Mouse (Mus musculus): ENCODE data around the gene Fryl. TPM values are rescaled to one million over a fixed set of nuclear protein-coding genes. Genes with fewer than 3 reads are reported as not detected.

The Fryl gene
- polyA plus RNA-seq, 1 experiment from 2014 or later = 20.8 TPM

GRCm38 (mm10) chr5:73188576-73188975, 67.8 kb downstream of the Fryl start:
- no peak for TF ChIP-seq EP300 (optimal IDR thresholded peaks at IDR 0.05)
- no peak for TF ChIP-seq CTCF (IDR thresholded peaks at IDR 0.05; ENCODE audit: low read depth)
- 51% methylated on average over 7 of the region's 7 CpGs for WGBS
- Histone ChIP-seq H3K9ac (ENCODE audit: low read length) (no peak overlapping the region), H3K4me3 (ENCODE audit: low read depth, low read length) (no peak overlapping the region), H3K4me1 (replicated peaks; ENCODE audit: control insufficient read depth, insufficient read depth) (no peaks in the 10 kb centered on the region; the same call in 1 of the 2 replicates), H3K27me3 (ENCODE audit: control insufficient read depth, insufficient read depth, low read length) (no peaks in the 10 kb centered on the region), H3K27ac (replicated peaks) (0 out of 2 replicates have a peak overlapping the region, but pooled peaks have one; percentile 13), H3K9me3 (ENCODE audit: control insufficient read depth, low read length) (no peaks in the 10 kb centered on the region), H3K4me2 (replicated peaks; ENCODE audit: low read depth) (no peak overlapping the region), H3K36me3 (ENCODE audit: control insufficient read depth, insufficient read depth, low read length) (no peaks in the 10 kb centered on the region)
- no peak for DNase-seq (ENCODE audit: low spot score)
- ATAC-seq (ENCODE audit: low FRiP score, low TSS enrichment) = no peak

GRCm38 (mm10) chr5:73188164-73188563, 68.3 kb downstream of the Fryl start:
- Histone ChIP-seq H3K9ac (ENCODE audit: low read length) (no peak overlapping the region), H3K4me3 (ENCODE audit: low read depth, low read length) (no peak overlapping the region), H3K27ac (replicated peaks) (no peak overlapping the region), H3K36me3 (ENCODE audit: control insufficient read depth, insufficient read depth, low read length) (no peaks in the 10 kb centered on the region), H3K4me1 (replicated peaks; ENCODE audit: control insufficient read depth, insufficient read depth) (no peaks in the 10 kb centered on the region; the same call in 1 of the 2 replicates), H3K4me2 (replicated peaks; ENCODE audit: low read depth) (no peak overlapping the region), H3K27me3 (ENCODE audit: control insufficient read depth, insufficient read depth, low read length) (no peaks in the 10 kb centered on the region), H3K9me3 (ENCODE audit: control insufficient read depth, low read length) (no peaks in the 10 kb centered on the region)
- TF ChIP-seq CTCF (IDR thresholded peaks at IDR 0.05; ENCODE audit: low read depth) = no peak
- no peak for TF ChIP-seq EP300 (optimal IDR thresholded peaks at IDR 0.05)
- 50% methylated on average over 5 of the region's 5 CpGs for WGBS
- no peak; the same call in 1 of the 2 replicates for ATAC-seq (ENCODE audit: low FRiP score, low TSS enrichment)
- peak; percentile 41 for DNase-seq (ENCODE audit: low spot score)

GRCm38 (mm10) chr5:73186912-73187311, 69.5 kb downstream of the Fryl start:
- Histone ChIP-seq H3K27me3 (ENCODE audit: control insufficient read depth, insufficient read depth, low read length) (no peaks in the 10 kb centered on the region), H3K36me3 (ENCODE audit: control insufficient read depth, insufficient read depth, low read length) (no peaks in the 10 kb centered on the region), H3K4me2 (replicated peaks; ENCODE audit: low read depth) (no peak overlapping the region), H3K9ac (ENCODE audit: low read length) (no peak overlapping the region), H3K9me3 (ENCODE audit: control insufficient read depth, low read length) (no peaks in the 10 kb centered on the region), H3K27ac (replicated peaks) (no peak overlapping the region), H3K4me3 (ENCODE audit: low read depth, low read length) (no peak overlapping the region), H3K4me1 (replicated peaks; ENCODE audit: control insufficient read depth, insufficient read depth) (no peaks in the 10 kb centered on the region; the same call in 1 of the 2 replicates)
- no peak for TF ChIP-seq CTCF (IDR thresholded peaks at IDR 0.05; ENCODE audit: low read depth)
- no peak for TF ChIP-seq EP300 (optimal IDR thresholded peaks at IDR 0.05)
- no peak for ATAC-seq (ENCODE audit: low FRiP score, low TSS enrichment)
- DNase-seq (ENCODE audit: low spot score) = no peak
- WGBS = 55% methylated on average over 5 of the region's 5 CpGs

GRCm38 (mm10) chr5:73185424-73185823, 71.0 kb downstream of the Fryl start:
- no peak overlapping the region for H3K4me3 ChIP-seq (ENCODE audit: low read depth, low read length)
- ATAC-seq (ENCODE audit: low FRiP score, low TSS enrichment) = peak; percentile 77
- no peaks in the 10 kb centered on the region; the same call in 1 of the 2 replicates for H3K4me1 ChIP-seq (replicated peaks; ENCODE audit: control insufficient read depth, insufficient read depth)
- WGBS = 30% methylated on average over 4 of the region's 4 CpGs
- H3K36me3 ChIP-seq (ENCODE audit: control insufficient read depth, insufficient read depth, low read length) = no peaks in the 10 kb centered on the region
- no peak for DNase-seq (ENCODE audit: low spot score)
- no peaks in the 10 kb centered on the region for H3K27me3 ChIP-seq (ENCODE audit: control insufficient read depth, insufficient read depth, low read length)
- H3K9me3 ChIP-seq (ENCODE audit: control insufficient read depth, low read length) = no peaks in the 10 kb centered on the region
- H3K27ac ChIP-seq (replicated peaks) = peak overlapping the region; percentile 14; the same call in 1 of the 2 replicates
- TF ChIP-seq EP300 (optimal IDR thresholded peaks at IDR 0.05) (no peak), CTCF (IDR thresholded peaks at IDR 0.05; ENCODE audit: low read depth) (no peak)
- H3K9ac ChIP-seq (ENCODE audit: low read length) = no peak overlapping the region
- no peak overlapping the region for H3K4me2 ChIP-seq (replicated peaks; ENCODE audit: low read depth)

GRCm38 (mm10) chr5:73182701-73183447, 73.5 kb downstream of the Fryl start:
- Histone ChIP-seq H3K4me3 (ENCODE audit: low read depth, low read length) (no peak overlapping the region), H3K4me2 (replicated peaks; ENCODE audit: low read depth) (no peak overlapping the region), H3K4me1 (replicated peaks; ENCODE audit: control insufficient read depth, insufficient read depth) (no peaks in the 10 kb centered on the region; the same call in 1 of the 2 replicates), H3K27me3 (ENCODE audit: control insufficient read depth, insufficient read depth, low read length) (no peaks in the 10 kb centered on the region), H3K27ac (replicated peaks) (0 out of 2 replicates have a peak overlapping the region, but pooled peaks have one; percentile 19), H3K36me3 (ENCODE audit: control insufficient read depth, insufficient read depth, low read length) (no peaks in the 10 kb centered on the region), H3K9me3 (ENCODE audit: control insufficient read depth, low read length) (no peaks in the 10 kb centered on the region), H3K9ac (ENCODE audit: low read length) (no peak overlapping the region)
- TF ChIP-seq EP300 (optimal IDR thresholded peaks at IDR 0.05) = no peak
- TF ChIP-seq CTCF (IDR thresholded peaks at IDR 0.05; ENCODE audit: low read depth) = no peak
- 82% methylated on average over 12 of the region's 12 CpGs for WGBS
- ATAC-seq (ENCODE audit: low FRiP score, low TSS enrichment) (peak; percentile 43; the same call in 1 of the 2 replicates), DNase-seq (ENCODE audit: low spot score) (no peak)

GRCm38 (mm10) chr5:73182191-73182590, 74.2 kb downstream of the Fryl start:
- Histone ChIP-seq H3K4me1 (replicated peaks; ENCODE audit: control insufficient read depth, insufficient read depth) (no peaks in the 10 kb centered on the region; the same call in 1 of the 2 replicates), H3K4me2 (replicated peaks; ENCODE audit: low read depth) (no peak overlapping the region), H3K27ac (replicated peaks) (no peak overlapping the region), H3K9me3 (ENCODE audit: control insufficient read depth, low read length) (no peaks in the 10 kb centered on the region), H3K4me3 (ENCODE audit: low read depth, low read length) (no peak overlapping the region), H3K9ac (ENCODE audit: low read length) (no peak overlapping the region), H3K36me3 (ENCODE audit: control insufficient read depth, insufficient read depth, low read length) (no peaks in the 10 kb centered on the region), H3K27me3 (ENCODE audit: control insufficient read depth, insufficient read depth, low read length) (no peaks in the 10 kb centered on the region)
- ATAC-seq (ENCODE audit: low FRiP score, low TSS enrichment) = no peak
- DNase-seq (ENCODE audit: low spot score) = no peak
- TF ChIP-seq EP300 (optimal IDR thresholded peaks at IDR 0.05) = no peak
- TF ChIP-seq CTCF (IDR thresholded peaks at IDR 0.05; ENCODE audit: low read depth) = no peak
- WGBS = 68% methylated on average over 9 of the region's 9 CpGs
